Mouse (Mus musculus) cerebellum, adult 2 months (tissue): ENCODE data around the gene Sf3b4.

ENCODE experiments used
- CTCF ChIP-seq: fragments of 200-500 bp; IDR thresholded peaks from 2 replicates; pipeline ENCODE4 v1.5.1; 2011; ENCODE audit warnings: low read depth, mild to moderate bottlenecking, control low read depth, low read length, moderate library complexity, borderline replicate concordance; ENCODE audit not compliant: insufficient read depth
- POLR2A ChIP-seq: fragments of 200-500 bp; IDR thresholded peaks from 2 replicates; pipeline ENCODE4 v1.6.1; 2011; ENCODE audit warnings: low read length, control low read depth, borderline replicate concordance; ENCODE audit not compliant: insufficient read depth

- TF ChIP-seq CTCF (no peak), POLR2A (no peak)
Observed at GRCm38 (mm10) chr3:96207819-96208218, 35.7 kb downstream of the Sf3b4 start.
